Mouse (Mus musculus) gastrocnemius, postnatal 25 days (tissue): ENCODE data around the gene Trim33. TPM values are rescaled to one million over a fixed set of nuclear protein-coding genes. Genes with fewer than 3 reads are reported as not detected.

Source experiments
- DNase-seq: peaks from one replicate; pipeline ENCODE4 v3.0.0; 2022
- total RNA-seq, 2 experiments: library from RNA; stranded (reverse); gene quantifications; 1 replicate in 1 of 2; 2 replicates in 1 of 2; pipeline ENCODE4 v1.2.3; 2021

The Trim33 gene
- total RNA-seq, 2 experiments from 2014 or later = 8.4 to 10.4 TPM

DNA sequence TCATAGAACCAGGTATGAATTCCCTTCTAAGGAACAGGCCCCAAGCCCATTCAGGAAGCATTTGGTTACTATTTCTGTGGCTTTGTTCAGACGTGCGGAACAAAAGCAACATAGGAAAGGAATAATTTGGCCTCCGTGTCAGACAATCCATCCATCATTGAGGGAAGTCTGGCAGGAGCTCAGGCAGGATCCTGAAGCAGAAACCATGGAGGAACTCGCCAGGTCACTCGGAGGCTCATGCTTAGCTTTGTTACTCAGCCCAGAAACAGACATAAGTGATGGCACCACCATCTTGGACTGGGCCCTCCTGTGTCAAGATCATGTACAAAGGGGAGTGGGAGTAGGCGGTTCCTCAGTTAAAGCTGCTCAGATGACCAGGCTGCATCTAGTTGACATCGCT is 82.1 kb downstream of the Trim33 start:
- DNase-seq = no peak

- DNase-seq = no peak
Measured at GRCm38 (mm10) chr3:103364182-103364945, 85.3 kb downstream of the Trim33 start.

DNA sequence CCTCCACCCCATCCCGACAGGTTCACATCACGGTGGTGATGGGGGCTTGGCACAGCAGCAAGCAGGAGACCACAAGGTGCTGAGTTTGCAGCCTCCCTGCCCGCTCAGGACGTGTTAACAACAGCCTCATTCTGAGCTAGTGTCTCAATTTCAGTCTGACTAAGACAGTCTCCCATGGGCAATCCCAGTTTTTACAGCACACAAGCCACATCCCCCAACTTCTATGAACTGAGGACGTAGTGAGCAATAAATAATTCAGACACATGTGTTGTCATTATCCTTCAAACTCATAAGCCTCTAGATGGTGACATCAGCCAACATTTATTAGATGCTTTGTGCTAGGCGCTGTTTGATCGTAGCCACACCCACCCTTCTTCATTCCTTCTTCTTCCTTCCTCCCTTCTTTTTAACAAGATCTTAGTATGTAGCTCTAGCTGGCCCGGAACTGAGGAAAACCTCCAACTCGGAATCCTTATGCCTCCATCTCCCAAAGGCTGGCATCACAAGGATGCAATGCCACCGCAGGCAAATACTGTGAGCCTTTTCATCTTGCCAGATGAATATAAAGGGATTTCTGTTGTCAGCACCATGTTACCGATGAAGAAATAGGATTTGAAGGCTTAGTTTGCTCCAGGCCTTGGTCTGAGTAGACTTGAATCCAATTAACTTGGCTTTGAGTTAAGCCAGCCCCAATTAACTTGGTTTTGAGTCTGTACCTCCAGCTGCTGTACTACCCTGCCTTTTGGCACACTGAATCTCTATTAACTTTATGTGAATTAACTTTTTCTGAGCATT is 88.3 kb downstream of the Trim33 start:
- no peak for DNase-seq

DNA sequence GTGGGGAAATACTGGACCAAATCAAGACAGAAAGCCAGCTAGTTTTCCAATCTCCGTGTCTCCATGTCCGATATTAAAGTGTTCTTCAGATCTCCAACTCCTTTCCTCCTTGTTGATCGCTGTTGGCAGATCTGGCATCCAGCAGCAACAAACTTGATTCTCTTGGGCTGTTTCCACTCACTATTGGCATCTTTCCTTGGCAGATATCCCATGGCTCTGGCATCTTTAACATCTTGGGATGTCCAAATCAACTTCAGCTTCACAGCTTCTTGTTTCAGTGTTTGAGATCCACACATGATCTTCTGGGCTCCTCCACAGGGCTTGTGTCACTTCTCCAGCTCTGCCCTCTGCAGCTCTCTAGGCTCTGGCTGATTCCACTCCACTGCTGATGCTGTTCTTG is 89.6 kb downstream of the Trim33 start:
- no peak for DNase-seq

DNA sequence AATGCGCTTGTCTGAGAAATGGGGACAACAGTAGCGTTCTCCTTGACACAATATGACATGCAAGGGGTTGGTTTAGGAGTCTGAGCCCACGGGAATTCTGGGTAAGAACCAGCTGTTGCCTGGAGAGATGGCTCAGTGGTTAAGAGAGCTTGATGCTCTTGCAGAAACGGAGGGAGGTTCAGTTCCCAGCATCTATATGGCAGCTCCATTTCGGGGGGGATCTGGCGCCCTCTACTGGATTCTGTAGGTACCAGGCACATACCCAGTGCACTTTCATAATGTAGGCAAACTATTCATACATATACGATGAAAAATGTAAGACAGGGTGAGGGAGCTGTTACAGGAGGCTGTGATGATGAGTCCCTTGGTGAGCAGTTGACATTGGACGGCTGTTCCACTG is 94.9 kb downstream of the Trim33 start:
- no peak for DNase-seq

GRCm38 (mm10) chr3:103375181-103375855 is 96.2 kb downstream of the Trim33 start:
- no peak for DNase-seq

GRCm38 (mm10) chr3:103378018-103378417 is 98.9 kb downstream of the Trim33 start:
- DNase-seq = no peak

DNA sequence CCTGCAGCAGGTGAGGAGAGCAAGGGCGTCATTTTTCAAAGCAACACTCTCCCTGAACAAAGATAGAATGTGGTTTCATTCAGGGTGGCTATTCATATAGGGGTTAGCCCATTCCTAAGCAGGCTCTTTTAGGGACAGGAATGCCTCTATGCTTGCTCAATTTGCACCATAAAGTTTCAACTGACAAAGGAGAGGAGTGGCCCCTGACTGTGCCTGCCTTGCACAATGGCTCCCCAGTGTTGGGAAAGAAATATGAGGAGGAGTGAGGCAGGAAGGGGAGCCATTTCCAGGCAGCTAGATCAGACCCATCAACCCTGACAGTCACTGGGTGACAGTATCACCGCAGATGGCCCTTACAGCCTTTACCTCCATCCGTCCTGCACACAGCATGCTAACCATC is 100.3 kb downstream of the Trim33 start:
- DNase-seq = no peak

DNA sequence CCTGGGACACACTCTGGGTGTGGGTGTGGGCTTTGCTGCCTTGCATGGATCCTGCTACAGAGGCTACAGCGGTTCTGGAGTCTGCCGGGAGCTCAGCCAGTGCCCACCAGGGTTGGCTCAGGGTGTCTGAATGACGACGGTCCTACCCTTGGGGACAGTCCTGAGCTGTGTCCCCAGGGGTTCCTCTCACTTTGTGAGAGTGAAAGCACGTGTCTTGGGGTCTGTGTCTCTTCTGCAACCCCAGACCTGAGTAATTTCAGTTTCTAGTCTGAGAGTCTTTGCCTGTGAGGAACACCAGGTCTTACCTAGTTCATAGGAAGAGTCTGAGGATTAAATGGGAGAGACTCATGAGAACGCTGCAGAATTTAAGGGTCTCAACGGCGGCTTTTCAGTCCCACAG is 101.7 kb downstream of the Trim33 start:
- no peak for DNase-seq

- no peak for DNase-seq
Measured at GRCm38 (mm10) chr3:103381441-103381840, 102.3 kb downstream of the Trim33 start.

- peak; percentile 78 for DNase-seq
Measured at GRCm38 (mm10) chr3:103382872-103383567, 103.9 kb downstream of the Trim33 start.

- no peak for DNase-seq
Measured at GRCm38 (mm10) chr3:103384486-103384885, 105.4 kb downstream of the Trim33 start.

DNA sequence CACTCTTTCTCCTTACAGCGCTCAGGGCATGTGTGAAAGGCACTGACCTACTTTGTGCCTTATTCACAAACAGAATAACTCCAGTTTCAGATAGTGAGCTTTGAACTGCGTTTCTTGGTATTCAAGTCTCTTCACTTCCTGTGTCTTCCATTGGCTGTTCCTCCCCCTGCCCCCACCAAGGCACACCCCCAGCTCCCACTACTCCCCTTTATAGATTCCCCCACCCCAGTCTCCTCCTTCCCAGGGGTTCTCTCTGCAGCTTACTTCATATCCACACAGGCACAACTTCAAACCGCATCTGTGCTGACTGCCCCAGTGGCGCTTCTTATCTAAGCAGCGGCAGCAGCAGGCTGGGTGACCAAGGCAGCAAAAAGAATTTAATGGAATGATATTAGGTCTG is 105.9 kb downstream of the Trim33 start:
- no peak for DNase-seq

- DNase-seq = no peak
Measured at GRCm38 (mm10) chr3:103385383-103386291, 106.5 kb downstream of the Trim33 start.

DNA sequence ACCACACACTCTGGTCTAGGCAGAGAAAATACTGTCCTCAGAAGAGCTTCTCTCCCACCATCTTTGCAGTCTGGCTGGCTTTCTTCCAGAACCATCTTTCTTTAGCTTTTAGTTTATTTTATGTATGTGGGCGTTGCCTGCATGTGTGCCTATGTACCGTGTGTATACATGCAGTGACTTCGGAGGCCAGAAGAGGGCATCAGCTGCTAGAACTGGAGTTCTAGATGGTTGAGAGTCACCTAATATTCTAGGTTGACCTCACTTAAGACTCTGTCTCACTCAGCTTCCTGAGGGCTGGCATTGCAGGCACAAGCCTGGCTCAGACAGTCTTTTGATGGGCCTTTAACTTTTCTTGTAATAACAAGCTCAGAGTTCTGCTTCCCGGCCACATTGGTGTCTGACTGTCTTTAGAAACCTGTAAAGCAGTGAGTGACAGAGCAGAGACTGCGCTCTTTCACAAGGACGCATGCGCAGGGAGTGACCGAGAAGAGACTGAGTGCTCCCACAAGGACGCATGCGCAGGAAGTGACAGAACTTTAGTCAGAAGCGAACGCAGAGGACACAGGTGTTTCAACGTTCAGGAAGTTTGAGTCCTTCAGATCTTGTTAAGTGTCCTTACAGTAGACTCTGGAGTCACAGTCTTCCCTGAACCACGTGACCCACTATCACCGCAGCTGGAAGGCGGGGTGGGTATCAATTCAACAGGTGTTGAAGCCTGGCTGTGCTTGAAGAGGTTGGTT is 107.4 kb downstream of the Trim33 start:
- peak; percentile 47 for DNase-seq

DNA sequence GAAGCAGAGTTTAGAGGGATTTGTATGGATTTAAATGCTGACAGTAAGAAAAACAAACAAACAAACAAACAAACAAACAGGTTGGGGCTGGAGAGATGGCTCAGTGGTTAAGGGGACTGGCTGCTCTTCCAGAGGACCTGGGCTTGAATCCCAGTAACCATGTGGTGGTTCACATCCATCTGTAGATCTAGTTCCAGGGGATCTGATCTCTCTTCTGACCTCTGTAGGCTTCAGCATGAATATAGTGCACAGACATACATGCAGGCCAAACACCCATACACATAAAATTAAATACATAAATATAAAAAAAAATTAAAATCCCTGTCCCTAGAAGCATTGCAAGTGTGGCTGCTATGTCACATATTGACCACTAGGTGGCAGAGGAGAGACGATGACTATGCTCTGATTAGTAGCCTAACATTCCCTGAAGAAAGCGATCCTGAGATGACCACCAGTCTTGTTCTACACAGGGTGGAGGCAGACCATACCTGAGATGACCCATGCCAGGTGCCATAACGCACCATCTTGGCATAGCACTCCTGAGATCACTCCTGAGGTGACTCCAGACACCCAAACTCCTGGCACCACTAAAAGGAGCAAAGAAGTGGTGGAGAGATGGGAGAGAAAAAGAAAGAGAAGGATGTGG is 113.6 kb downstream of the Trim33 start:
- DNase-seq = no peak

DNA sequence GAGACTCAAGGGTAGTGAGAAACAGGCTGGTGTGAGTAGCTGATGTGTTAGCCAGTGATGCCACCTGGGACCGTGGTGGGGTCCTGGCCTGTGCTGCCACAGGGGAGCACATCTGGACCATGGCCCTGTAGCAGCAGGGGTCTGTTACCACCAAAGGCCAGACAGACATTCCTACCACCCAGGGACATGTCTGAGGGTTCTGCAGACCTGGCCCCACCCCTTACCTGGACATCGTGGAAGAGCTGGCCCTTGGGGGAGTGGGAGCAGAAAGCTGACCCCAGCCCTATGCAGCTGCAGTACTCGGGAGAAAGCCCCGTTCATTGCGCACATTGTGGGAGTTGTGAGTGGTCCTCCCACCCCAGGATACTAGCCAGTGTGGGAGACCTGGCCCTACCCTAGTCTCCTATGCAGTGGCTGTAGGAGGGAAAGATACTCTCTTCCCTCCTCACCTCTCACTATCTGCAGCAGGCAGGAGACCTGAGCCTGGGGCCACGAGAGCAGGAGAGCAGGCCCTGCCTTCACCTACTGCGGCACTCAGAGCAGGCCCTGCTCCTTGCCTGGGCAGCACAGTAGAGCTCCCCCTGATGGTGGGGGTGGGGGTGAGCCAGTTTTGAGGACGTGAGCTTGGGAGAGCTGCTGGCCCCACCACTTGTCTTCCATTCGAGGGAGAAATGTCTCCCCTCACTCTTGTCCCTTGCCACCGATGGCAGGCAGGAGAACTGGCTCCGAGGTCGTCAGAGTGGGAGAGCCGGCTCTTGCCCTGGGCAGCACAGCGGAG is 114.4 kb downstream of the Trim33 start:
- DNase-seq = no peak

GRCm38 (mm10) chr3:103394121-103394520 is 115.0 kb downstream of the Trim33 start:
- DNase-seq = no peak

- DNase-seq = no peak
Measured at GRCm38 (mm10) chr3:103397523-103397922, 118.4 kb downstream of the Trim33 start.
